Mouse (Mus musculus) spleen, postnatal 36 days (tissue): Measurements from ENCODE around the gene Snrpd3.

Experiments
- DNase-seq, 2 experiments: peaks; one replicate each; pipeline ENCODE4 v3.0.0; 2022; ENCODE audit warnings: low spot score in 2 of 2, mixed read lengths in 1 of 2

Gene Snrpd3

DNA sequence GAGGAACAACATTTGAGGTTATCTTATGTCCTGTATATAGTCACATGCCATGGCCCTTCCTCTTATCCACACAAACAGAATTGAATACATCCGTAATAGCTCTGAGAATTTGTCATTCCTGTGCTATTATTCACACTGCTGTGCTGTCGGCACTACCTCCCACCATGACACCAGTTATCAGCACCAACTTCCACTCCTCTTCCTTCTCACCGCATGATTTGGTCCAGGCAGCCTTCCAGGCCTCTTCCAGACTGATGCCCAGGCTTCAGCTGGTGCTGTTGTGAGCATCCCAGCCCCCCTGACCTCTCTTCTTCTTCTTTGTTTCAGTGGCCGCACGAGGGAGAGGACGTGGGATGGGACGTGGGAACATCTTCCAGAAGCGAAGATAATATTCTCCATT lies 17.6 kb downstream of the Snrpd3 start:
- no peak for DNase-seq

DNA sequence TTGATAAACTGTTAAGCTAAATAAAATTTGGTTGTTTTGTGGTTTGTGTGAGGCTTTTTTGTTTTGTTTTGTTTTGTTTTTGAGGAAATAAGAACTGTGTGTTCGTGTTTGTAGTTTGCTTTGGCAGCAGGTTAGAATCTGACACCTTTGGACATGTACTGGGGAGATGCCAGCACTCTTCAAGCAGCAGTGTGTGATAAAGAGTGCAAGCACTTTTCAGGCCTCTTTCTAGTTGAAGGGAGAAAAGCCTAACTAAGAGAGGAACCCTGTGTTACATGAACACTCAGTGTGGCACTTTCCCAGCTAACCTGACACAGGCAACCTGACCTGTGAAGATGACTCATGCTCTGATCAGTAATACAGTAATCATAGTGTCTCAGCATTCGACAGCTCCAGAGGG lies 18.1 kb downstream of the Snrpd3 start:
- no peak for DNase-seq

GRCm38 (mm10) chr10:75536123-75536522 lies 18.8 kb downstream of the Snrpd3 start:
- peak; percentile 23 to 35 for DNase-seq

DNA sequence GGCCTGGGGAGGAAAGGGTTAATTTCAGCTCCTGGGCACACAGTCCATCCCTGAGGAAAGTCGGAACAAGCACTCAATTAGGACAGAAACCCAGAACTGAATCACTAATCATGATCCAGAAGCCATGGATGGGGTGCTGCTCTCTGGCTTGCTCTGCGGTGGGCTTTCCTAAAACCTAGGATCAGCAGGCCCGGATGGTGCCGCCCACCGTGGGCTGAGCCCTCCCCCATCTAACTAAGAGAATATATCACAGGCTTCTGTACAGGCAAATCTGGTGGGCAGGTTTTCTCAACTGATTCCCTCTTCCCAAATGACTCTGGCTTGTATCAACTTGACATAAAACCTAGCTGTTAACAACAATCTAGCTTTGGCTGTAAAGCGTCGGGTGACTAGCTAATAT lies 30.6 kb downstream of the Snrpd3 start:
- no peak for DNase-seq

DNA sequence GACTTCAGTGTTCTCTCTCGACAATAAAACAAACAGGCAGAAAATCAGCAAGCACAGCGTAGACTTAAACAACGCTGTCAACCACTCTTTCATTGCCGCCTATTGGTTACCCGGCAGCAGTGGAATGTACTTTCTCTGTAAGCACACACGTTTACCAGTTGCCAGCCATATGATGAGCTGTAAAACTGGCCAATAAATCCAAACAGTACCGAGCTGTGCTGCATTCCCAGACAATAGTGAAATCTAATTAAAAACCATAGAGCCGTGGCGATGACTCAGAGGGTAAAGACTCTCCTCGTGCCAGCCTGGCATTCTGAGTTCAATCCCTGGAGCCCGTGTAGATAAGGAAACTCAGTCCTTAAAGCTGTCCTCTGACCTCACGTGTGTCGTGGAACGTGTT lies 31.1 kb downstream of the Snrpd3 start:
- no peak for DNase-seq

DNA sequence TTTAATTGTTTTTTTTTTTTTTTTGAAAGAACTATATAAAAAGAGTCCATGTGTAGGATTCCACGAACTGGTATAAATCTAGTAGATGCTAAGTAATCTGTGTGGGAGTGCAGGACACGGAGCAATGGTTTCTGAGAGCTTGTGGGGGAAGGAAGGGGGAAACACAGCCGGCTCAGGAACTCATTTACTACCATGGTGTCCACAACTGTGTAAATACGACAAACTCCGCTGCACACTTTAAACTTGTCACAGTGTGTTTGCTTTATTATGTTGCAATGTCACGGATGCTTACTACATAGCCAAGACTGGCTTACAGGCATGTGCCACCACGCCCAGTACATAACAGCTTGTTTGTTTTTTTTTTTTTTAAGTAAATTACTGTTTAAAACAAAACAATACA lies 32.5 kb downstream of the Snrpd3 start:
- no peak for DNase-seq

- DNase-seq: no peak
These were observed 33.8 kb downstream of the Snrpd3 start for GRCm38 (mm10) chr10:75551175-75551574.

DNA sequence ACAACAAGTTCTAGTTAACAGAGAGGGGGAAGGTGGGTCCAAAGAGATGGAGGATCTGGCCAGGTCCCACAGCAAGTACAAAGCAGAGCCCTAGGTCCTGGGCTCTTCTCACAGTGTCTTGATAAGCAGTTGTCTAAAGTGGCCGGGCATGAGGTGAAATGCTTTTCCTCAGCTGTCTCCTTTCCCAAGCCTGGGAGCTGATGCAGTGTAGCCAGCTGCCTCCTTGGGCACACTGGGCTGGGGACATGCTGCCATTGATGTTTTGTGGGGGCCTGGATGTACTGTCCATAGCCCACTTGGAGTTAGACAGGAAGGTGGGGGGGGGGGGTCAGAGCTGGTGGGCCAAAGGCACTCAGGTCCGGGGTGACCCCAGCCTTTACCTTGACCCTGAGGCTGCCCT lies 34.8 kb downstream of the Snrpd3 start:
- no peak for DNase-seq

- no peak for DNase-seq
These were observed 35.5 kb downstream of the Snrpd3 start for GRCm38 (mm10) chr10:75552701-75553450.

DNA sequence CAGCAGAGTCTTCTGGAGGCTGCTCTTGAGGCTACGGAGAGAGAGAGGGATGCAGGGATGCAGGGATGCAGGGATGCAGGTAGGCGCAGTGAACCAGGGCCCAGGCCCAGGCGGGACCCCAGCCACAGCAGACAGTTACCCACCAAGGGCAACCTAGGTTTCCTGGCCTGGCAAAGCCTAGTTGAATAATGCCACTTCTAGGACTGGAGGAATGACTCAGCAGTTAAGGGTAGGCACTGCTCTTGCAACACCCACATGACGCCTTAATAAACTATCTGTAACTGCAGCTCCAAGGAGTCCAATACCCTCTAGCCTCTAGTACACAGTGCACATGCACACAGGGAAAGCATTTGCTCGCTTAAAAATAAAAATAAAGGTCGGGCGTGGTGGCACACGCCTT lies 36.7 kb downstream of the Snrpd3 start:
- DNase-seq: no peak

DNA sequence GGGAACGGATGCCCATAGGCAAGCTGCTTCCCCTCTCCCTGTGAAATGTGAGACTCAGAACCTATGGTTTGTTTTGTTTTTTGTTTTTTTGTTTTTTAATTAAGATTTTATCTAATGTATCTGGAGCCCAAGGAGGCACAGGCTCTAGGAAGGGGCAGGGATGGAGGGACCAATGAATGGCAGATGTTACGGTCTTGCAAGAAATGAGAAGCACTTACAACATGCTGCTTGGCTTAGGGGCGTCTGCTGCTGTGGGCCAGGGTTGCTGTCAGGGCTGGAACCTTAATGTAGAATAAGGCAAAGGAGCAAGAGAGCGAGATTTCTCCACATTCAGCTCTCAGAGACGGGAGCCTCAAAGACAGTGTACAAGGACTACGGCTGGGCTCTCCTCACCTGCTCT lies 38.2 kb downstream of the Snrpd3 start:
- DNase-seq: no peak

- no peak for DNase-seq
These were observed 38.7 kb downstream of the Snrpd3 start for GRCm38 (mm10) chr10:75556026-75556425.

DNA sequence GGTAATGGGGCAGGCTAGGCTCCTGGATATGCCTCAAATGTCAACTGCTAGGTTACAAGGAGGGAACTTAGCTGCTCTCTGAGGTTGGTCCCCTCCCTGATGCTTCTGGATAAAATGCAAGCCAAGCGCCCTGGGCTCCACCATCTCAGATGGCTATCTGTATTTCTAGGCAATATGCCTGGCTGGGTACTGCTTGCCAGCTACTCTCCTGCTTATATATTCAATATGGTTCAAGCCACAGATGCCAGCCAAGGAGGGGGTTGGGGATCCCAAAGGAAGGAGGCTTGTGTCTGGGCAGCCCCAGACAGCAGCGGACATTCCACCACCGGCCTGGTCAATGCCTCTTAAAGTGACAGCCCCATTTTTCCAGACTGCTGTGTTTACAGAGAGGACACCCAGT lies 41.2 kb downstream of the Snrpd3 start:
- DNase-seq: no peak

DNA sequence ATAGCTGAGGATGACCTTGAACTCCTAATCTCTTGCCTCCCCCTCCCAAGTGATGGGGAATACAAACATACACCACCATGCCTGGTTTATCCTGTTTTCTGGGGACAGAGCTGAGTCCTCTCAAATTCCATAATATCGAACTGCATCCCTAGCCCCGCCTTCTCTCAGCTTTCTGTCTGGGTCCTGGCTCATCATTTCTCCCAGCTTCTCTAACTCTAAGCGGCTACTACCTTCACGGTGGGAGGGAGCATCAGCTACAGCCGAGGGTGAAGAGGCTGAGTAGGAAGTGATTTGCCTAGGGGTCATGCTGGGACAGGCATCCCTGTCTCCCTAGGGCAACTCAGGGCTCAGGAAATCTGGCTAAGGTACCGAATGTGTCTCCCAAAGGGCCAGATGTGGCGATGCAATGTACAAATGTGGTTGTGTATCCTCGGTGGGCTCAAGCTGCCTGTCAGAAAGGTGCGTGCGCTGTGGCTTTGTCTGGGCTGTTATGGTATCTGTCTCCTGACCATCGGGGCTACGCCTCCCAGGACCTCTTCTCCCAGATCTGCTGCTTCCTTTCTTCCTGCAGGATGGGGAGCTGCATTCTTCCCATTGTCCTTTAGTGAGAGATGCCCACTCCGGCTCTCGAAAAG lies 41.8 kb downstream of the Snrpd3 start:
- no peak for DNase-seq

GRCm38 (mm10) chr10:75559676-75560548 lies 42.6 kb downstream of the Snrpd3 start, which contains the start of gene Lrrc75b:
TSS of gene Lrrc75b (minus strand) at chr10:75560330.
- no peak for DNase-seq

GRCm38 (mm10) chr10:75560549-75560899 lies 43.2 kb downstream of the Snrpd3 start:
- no peak for DNase-seq

DNA sequence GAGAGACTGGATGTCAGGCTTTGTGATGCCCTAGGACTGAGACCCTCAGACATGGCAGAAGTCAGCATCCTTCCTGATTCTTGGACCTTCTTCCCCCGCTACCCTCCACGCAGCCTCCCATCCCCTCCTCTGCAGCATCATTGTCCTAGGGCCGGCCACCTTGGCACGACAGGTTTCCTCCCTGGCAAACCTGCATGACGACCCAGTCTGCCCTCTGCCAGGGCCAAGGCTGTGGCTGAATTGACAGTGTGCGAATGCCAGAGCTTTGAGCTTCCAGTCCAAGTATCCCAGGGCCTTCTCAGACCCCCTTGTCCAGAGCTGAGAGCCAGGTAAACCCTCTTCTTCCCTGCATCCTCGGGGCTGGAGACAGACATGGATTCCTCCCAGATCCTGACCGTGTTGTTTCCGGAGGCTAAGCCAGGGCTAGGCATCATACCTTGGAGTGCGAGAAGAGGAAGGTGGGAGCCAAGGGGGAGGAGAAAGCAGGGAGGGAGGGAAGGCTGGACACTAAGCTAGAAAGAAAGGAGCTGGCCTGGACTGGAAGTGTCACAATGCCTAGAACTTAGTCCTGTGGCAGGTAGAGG lies 43.8 kb downstream of the Snrpd3 start, which contains the start of gene Ggt1:
TSS of gene Ggt1 (plus strand) at position 534 of the 584 bp plus-strand sequence.
- DNase-seq: no peak

DNA sequence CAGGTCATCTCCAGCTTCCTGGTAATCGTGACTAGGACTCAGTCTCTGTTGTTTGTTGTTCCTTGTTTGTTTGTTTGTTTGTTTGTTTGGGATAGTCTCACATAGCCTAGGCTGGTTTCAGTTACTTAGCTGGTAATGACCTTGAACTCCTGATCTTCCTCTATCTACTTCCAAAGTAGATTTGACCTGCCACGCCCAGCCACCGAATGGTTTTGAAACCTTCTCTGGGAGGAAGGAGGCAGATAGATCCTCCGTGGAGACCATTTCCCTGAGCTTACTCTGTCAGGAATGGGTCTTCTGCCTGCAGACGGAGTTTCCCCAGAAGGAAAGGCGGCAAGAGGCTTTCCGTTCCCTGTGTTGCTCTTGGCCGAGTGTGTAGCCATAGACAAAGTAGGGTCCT lies 45.2 kb downstream of the Snrpd3 start:
- DNase-seq: no peak

GRCm38 (mm10) chr10:75564687-75565265 lies 47.4 kb downstream of the Snrpd3 start:
- DNase-seq: no peak

GRCm38 (mm10) chr10:75565436-75565835 lies 48.1 kb downstream of the Snrpd3 start:
- DNase-seq: peak; percentile 80 to 81

- DNase-seq: no peak
These were observed 48.6 kb downstream of the Snrpd3 start for GRCm38 (mm10) chr10:75565906-75566305.

DNA sequence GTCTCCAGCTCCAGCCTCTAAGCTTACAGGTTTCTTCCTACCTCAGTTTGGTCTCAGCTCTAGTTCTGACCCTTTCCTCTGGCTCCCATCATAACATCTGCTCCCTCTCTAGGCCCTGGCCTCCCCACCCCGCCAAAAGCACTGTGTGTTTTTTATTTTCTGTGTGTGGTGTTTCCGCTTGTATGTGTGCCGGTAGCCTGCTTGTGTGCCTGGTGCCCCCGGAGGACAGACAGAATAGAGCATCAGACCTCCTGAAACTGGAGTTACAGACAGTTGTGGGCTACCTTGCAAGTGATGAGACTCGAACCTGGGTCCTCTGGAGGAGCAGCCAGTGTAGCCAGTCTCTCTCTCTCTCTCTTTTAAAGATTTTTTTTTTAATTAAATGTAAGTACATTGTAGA lies 49.0 kb downstream of the Snrpd3 start:
- DNase-seq: no peak
